Mouse (Mus musculus) heart, embryonic 16.5 days (tissue): ENCODE results near the gene Foxn3. TPM values are rescaled to one million over a fixed set of nuclear protein-coding genes. Genes with fewer than 3 reads are reported as not detected.
A peak's percentile ranks its signal among the peaks of the same experiment; 100 is the strongest.

Source experiments
- ATAC-seq: fragments of 200-750 bp; cut with Nextera tagmentation; replicated peaks from 2 replicates; pipeline ENCODE4 v1.8.0; 2017; ENCODE audit warnings: moderate number of reproducible peaks; ENCODE audit not compliant: insufficient read depth, low FRiP score; ENCODE audit errors: extremely low read depth
- H3K27ac ChIP-seq: fragments of 300-500 bp; sonication (generic); 2 replicates; pipeline ENCODE4 v1.5.1; 2014; ENCODE audit warnings: mild to moderate bottlenecking, low read length, control low read depth, moderate library complexity
- H3K27me3 ChIP-seq: fragments of 300-500 bp; sonication (generic); 2 replicates; pipeline ENCODE4 v1.6.1; 2014; ENCODE audit warnings: low read length, mixed read lengths; ENCODE audit not compliant: control insufficient read depth, insufficient read depth
- H3K36me3 ChIP-seq: fragments of 300-500 bp; sonication (generic); 2 replicates; pipeline ENCODE4 v1.6.1; 2014; ENCODE audit not compliant: control insufficient read depth, insufficient read depth
- H3K4me1 ChIP-seq: fragments of 300-500 bp; sonication (generic); 2 replicates; pipeline ENCODE4 v1.6.1; 2014; ENCODE audit warnings: low read length, mixed read lengths; ENCODE audit not compliant: control insufficient read depth, insufficient read depth
- H3K4me2 ChIP-seq: fragments of 300-500 bp; sonication (generic); 2 replicates; pipeline ENCODE4 v1.6.1; 2014; ENCODE audit warnings: low read depth, mild to moderate bottlenecking, control low read depth, low read length
- H3K4me3 ChIP-seq: fragments of 300-500 bp; sonication (generic); 2 replicates; pipeline ENCODE4 v1.5.1; 2014; ENCODE audit warnings: mild to moderate bottlenecking, control low read depth, low read length
- H3K9ac ChIP-seq: fragments of 300-500 bp; sonication (generic); 2 replicates; pipeline ENCODE4 v1.6.1; 2014; ENCODE audit warnings: low read length, control low read depth
- H3K9me3 ChIP-seq: fragments of 300-500 bp; sonication (generic); replicated peaks from 2 replicates; pipeline ENCODE4 v1.6.1; 2016; ENCODE audit warnings: low read length; ENCODE audit not compliant: control insufficient read depth
- WGBS: fragments of 180-500 bp; shearing (Covaris S2); extraction: QIAGEN DNeasy Blood & Tissue Kit; methylation state at CpG from one replicate; pipeline ENCODE4 v1.1.7; 2014; 5-methylcytosine and 5-hydroxymethylcytosine counted together
- polyA plus RNA-seq: library from polyadenylated mRNA; unstranded; fragments of >200 nt; fragmentation: Nextera tagmentation; extraction: Ambion mirVana; gene quantifications from 2 replicates; pipeline ENCODE4 v1.2.1, GENCODE M21; 2015

The Foxn3 gene
- polyA plus RNA-seq, 1 experiment from 2014 or later: 52.1 TPM

DNA sequence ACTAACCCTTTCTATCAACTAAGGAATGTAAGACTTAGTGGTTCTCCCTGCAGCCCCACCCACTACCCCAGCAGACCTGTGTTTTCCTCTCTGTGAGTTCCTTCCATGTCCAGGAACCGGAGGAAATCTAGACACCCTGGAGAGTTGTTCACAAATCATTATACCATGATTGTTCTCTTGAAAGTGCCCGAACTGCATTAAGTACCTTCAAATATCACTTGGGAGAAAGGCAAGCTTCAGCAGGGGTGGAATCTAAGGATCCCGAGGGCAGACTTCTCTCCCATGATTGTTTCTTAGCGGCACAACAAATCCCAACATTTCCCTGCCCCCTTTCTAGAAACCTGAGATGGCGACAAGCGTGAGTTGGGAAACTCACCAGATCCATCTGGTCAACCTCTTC, 247.5 kb downstream of the Foxn3 start:
- ATAC-seq: no peak
- Histone ChIP-seq H3K4me3 (no peak overlapping the region), H3K27ac (no peak overlapping the region), H3K27me3 (no peaks in the 10 kb centered on the region), H3K9ac (no peak overlapping the region), H3K4me1 (peaks cover 8% of the 10 kb centered on the region), H3K9me3 (no peaks in the 10 kb centered on the region), H3K4me2 (no peak overlapping the region), H3K36me3 (no peaks in the 10 kb centered on the region)
- WGBS: 91% methylated on average over 6 of the region's 6 CpGs

DNA sequence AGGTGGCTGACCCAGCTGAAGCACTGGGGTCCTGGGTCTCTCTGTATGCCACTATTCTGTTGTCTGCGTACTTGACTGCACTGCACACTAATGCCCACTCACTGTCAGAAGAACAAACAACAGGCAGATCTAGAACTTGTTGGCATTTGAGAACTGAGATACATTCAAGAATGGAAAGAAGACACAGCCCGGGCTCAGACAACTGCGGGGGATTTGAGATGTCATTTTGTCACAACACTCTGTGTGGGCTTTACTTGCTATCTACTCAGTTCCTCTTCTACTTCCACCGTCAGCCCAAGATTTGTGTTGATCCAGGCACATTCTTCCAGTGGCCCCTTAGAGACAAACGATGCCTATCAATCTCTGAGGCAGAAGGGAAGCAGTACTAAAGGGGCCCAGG, 248.6 kb downstream of the Foxn3 start:
- no peak overlapping the region for H3K27ac ChIP-seq
- no peaks in the 10 kb centered on the region for H3K9me3 ChIP-seq
- WGBS: 55% methylated on average over 5 of the region's 5 CpGs
- no peak overlapping the region for H3K4me2 ChIP-seq
- H3K36me3 ChIP-seq: no peaks in the 10 kb centered on the region
- H3K9ac ChIP-seq: no peak overlapping the region
- no peak overlapping the region for H3K4me3 ChIP-seq
- no peak for ATAC-seq
- peaks cover 3% of the 10 kb centered on the region; the same call in 1 of the 2 replicates for H3K4me1 ChIP-seq
- H3K27me3 ChIP-seq: no peaks in the 10 kb centered on the region

DNA sequence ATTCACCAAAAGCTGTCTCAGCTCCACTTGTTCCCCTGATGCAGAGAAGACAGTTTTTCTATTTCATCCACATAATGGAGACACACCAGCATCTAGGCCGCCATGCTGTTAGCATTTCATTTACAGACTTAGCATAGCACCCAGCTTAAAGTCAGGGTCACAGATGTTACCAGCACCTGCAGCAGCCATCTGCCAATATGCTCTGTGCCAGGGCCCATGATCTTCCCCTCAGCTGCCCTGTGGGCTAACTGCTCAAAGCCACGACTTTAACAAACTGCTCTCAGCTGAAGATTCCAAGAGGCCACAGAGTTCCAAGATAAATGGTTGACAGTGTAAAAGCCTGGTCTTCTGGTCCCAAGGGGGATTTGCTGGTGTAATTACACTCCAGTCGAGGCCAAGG, 252.1 kb downstream of the Foxn3 start:
- 59% methylated on average over 3 of the region's 3 CpGs for WGBS
- no peak for ATAC-seq

DNA sequence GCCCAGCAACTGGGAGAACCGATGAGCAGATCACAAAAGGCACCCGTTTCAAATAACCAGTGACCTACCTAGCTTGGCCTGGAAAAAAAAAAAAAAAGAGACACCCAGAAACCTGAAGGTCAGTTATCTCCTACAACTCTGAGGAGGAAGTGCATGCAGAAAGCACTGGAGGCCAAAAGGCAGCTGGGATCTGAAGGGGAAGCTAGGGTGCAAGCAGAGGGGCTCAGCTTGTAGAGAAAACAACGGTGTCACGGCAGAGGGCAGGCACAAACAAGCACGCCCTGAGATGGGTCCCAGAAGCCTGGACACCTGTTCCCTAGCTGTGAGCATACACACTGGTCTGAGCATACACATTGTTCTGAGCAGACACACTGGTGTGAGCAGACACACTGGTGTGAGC, 253.4 kb downstream of the Foxn3 start:
- H3K9me3 ChIP-seq: no peaks in the 10 kb centered on the region
- no peak overlapping the region for H3K4me2 ChIP-seq
- no peaks in the 10 kb centered on the region for H3K27me3 ChIP-seq
- ATAC-seq: no peak
- H3K4me1 ChIP-seq: peaks cover 20% of the 10 kb centered on the region
- H3K27ac ChIP-seq: no peak overlapping the region
- H3K9ac ChIP-seq: no peak overlapping the region
- no peak overlapping the region for H3K4me3 ChIP-seq
- no peaks in the 10 kb centered on the region for H3K36me3 ChIP-seq
- WGBS: 77% methylated on average over 5 of the region's 5 CpGs

More for the DNA sequence above, 252.1 kb downstream of the Foxn3 start:
- no peak overlapping the region for H3K27ac ChIP-seq
- H3K27me3 ChIP-seq: no peaks in the 10 kb centered on the region
- H3K4me2 ChIP-seq: no peak overlapping the region
- H3K9ac ChIP-seq: no peak overlapping the region
- H3K9me3 ChIP-seq: no peaks in the 10 kb centered on the region
- H3K4me3 ChIP-seq: no peak overlapping the region
- no peaks in the 10 kb centered on the region for H3K36me3 ChIP-seq
- peaks cover 12% of the 10 kb centered on the region for H3K4me1 ChIP-seq

DNA sequence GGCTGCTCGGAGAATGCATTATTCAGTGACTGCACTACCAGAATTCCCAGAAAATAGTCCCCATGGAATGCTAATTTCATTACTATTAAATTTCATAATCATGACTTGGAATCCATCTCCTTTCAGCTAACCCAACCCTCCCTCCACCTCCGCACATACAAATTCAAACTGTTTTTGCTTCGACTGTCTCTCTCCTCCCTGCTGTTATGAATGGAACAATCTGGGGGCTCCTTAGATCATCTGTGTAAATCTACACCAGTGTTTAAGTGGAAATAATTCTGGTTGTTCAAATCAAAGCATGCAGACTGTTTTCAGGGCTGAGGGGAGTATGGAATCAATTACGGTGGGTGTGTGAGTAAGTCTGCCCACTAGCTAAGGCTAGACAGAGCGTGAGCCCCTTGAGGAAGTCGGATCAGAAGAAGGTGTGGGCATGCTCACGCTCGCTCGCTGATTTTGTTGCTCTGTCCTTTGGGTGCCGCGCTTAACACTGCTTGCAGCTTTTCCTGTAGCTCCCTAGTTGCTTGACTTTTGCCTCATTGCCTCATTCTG, 254.8 kb downstream of the Foxn3 start:
- Histone ChIP-seq H3K27ac (no peak overlapping the region), H3K36me3 (no peaks in the 10 kb centered on the region), H3K4me2 (no peak overlapping the region), H3K4me1 (peaks cover 23% of the 10 kb centered on the region), H3K4me3 (no peak overlapping the region), H3K27me3 (no peaks in the 10 kb centered on the region), H3K9ac (no peak overlapping the region), H3K9me3 (no peaks in the 10 kb centered on the region)
- 85% methylated on average over 11 of the region's 11 CpGs for WGBS
- ATAC-seq: no peak

DNA sequence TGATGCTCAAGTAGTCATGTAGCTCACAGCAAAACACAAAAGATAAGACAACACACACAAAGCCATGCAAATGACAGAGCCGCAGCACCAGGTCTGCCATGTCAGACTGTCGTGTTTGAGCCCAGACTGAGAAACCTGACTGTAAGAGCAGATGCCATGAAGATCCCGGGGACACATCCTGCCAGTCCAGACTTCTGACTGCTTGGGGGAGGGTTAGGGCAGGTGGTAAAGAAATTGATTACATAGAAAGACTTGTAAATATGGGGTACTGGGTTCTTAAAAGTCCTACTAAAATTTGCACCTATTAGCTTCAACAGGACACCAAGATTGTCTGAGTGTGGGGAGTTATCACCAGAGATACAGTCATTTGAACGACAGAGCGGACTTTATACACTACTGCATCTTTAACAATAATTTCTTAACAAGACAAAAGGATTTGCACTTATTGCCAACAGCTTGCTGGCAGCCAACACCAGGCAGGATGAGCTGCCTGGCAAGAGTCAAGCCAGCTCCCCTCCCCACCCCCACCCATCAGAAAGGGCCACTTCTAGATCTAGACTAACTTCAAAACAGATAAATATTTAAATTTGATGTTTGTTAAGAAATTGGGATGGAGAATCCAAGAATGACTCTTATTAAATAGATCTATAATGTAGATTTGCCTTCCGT, 256.7 kb downstream of the Foxn3 start:
- H3K4me2 ChIP-seq: peak overlapping the region; percentile 51
- peaks cover 23% of the 10 kb centered on the region for H3K4me1 ChIP-seq
- 34% methylated on average over 6 of the region's 6 CpGs for WGBS
- no peak for ATAC-seq
- no peaks in the 10 kb centered on the region for H3K36me3 ChIP-seq
- H3K27ac ChIP-seq: peak overlapping the region; percentile 86
- H3K4me3 ChIP-seq: no peak overlapping the region
- H3K27me3 ChIP-seq: no peaks in the 10 kb centered on the region
- peak overlapping the region; percentile 44 for H3K9ac ChIP-seq
- H3K9me3 ChIP-seq: no peaks in the 10 kb centered on the region

DNA sequence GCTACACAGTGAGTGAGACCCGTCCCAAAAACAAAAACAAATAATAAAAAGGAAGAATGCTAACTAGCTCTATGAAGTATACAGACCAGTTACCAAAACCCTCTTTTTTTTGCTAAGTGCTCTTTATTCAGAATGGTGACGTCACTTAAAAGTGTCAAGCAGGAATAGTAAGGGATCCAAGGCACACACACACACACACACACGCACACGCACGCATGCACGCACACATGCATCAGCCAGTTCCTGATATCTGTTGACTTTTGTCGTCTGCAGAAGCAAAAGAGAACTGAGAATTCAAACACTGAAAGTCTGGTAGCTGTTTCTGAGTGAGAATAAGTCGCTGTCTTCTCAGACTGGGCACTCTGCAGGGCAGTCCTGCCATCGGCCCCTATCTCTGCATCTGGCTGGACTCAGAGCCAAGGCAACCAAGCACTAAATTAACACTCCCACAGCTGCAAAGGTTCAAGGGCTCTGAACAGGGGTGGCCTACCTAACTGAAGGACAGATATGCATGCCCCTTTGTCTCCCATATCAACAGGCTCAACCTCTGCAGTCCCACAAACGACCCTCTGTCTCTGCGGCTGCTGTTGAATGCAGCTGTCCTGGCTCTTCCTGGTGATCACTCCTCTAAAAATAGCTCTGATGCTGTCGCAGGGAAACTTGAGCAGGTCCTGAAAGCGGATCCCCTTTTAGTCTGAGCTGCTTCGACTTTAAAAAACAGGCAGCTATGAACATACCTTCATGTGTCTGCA, 257.4 kb downstream of the Foxn3 start:
- H3K9me3 ChIP-seq: no peaks in the 10 kb centered on the region
- WGBS: 34% methylated on average over 14 of the region's 14 CpGs

DNA sequence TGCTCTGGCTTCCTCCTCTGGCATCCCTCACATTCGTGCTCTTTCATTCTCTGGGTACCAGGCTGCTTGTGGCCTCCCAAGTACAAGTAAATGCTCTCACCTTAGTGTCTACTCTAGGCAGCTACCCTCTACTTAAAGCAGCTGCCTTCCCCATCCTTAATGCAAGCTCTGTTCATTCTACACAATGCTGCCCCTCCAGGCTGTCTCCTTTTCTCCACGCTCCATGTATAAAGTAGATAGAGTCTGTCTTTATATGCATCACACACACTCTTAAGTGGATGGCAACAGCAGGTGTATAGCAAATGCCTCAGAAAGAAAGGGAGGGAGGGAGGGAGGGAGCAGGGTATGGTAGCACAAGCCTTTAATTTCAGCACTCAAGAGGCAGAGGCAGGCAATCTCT, 258.1 kb downstream of the Foxn3 start:
- H3K4me2 ChIP-seq: no peak overlapping the region
- WGBS: 48% methylated on average over 2 of the region's 2 CpGs
- no peak overlapping the region for H3K9ac ChIP-seq
- no peaks in the 10 kb centered on the region for H3K9me3 ChIP-seq
- H3K36me3 ChIP-seq: no peaks in the 10 kb centered on the region
- no peaks in the 10 kb centered on the region for H3K27me3 ChIP-seq
- ATAC-seq: no peak
- H3K4me3 ChIP-seq: no peak overlapping the region
- H3K27ac ChIP-seq: no peak overlapping the region; the same call in 1 of the 2 replicates
- H3K4me1 ChIP-seq: peaks cover 23% of the 10 kb centered on the region

More for the DNA sequence above, 257.4 kb downstream of the Foxn3 start:
- H3K36me3 ChIP-seq: no peaks in the 10 kb centered on the region
- ATAC-seq: peak; percentile 46; the same call in 1 of the 2 replicates
- peaks cover 23% of the 10 kb centered on the region for H3K4me1 ChIP-seq
- H3K9ac ChIP-seq: peak overlapping the region; percentile 49
- H3K4me2 ChIP-seq: peak overlapping the region; percentile 51
- H3K27ac ChIP-seq: peak overlapping the region; percentile 86
- no peaks in the 10 kb centered on the region for H3K27me3 ChIP-seq
- peak overlapping the region; percentile 6; the same call in 1 of the 2 replicates for H3K4me3 ChIP-seq

DNA sequence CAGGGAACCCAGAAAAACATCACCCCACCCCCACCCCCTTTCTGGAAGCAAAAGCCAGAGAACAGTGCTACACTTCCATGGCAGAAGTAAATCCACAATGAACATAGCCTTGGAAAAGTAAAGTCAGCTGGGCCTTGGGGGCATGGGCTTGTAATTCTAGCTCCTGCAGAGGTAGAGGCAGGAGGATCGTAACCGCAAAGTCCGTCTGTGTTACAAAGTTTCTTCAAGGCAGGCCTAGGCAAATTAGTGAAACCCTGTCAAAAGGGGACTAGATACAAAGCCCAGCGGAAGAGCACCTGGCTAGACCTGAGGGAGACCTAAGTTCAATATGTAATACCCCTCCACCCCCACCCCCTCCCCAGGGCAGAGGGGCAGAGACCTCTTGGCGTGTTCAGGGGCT, 259.3 kb downstream of the Foxn3 start:
- Histone ChIP-seq H3K4me2 (no peak overlapping the region), H3K36me3 (no peaks in the 10 kb centered on the region), H3K4me3 (no peak overlapping the region), H3K9me3 (no peaks in the 10 kb centered on the region), H3K4me1 (peaks cover 28% of the 10 kb centered on the region), H3K9ac (no peak overlapping the region), H3K27ac (no peak overlapping the region), H3K27me3 (no peaks in the 10 kb centered on the region)
- 92% methylated on average over 5 of the region's 5 CpGs for WGBS
- ATAC-seq: no peak
